Mouse (Mus musculus): Measurements from ENCODE around the gene Rbpjl. TPM values are rescaled to one million over a fixed set of nuclear protein-coding genes. Genes with fewer than 3 reads are reported as not detected.

Rbpjl gene
- total RNA-seq, 2 experiments from 2014 or later, result not detected

DNA sequence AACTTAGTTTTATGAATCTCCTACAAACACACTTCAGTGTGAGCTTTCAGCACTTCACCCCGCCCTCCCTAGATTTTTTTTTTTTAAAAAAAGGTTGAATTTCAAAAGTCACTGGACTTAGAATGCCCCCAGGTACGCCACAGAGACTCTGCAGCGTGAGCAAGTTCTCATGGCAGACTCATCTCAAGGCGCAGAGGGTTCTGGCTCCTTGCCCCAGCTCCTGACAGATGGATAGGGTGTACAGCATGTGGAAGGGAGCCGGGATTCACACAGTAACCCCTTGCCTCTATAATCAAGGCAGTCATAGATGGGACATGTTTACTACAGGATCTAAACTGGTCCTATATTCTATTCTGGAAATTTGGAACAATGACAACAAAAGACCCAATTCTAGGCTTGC is 22.5 kb downstream of the Rbpjl start:
- ATAC-seq (replicated peaks; ENCODE audit: low FRiP score, poor library complexity, severe bottlenecking), result no peak

GRCm38 (mm10) chr2:164426121-164426520 is 23.2 kb downstream of the Rbpjl start:
- no peak for ATAC-seq (replicated peaks; ENCODE audit: low FRiP score, poor library complexity, severe bottlenecking)

GRCm38 (mm10) chr2:164426952-164427351 is 24.0 kb downstream of the Rbpjl start:
- no peak for ATAC-seq (replicated peaks; ENCODE audit: low FRiP score, poor library complexity, severe bottlenecking)

DNA sequence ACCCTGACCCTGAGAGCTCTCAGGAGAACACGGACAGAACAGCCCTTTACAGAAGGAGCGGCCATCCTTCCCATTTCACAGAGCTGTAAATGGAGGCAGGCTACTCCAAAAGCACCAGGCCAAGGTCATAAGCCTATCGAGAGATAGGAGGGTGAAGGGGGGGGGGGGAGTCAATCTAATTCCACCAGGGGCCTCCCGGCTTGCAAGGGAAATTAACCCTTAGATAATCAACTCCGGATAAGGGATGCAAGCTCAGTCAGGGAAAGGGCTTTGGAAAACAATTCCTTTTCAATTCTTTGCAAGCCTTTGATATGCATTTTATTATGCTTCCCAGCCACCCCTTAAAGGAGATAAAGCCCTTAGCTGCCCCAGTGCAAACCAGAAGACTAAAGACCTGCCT is 25.5 kb downstream of the Rbpjl start:
- ATAC-seq (replicated peaks; ENCODE audit: low FRiP score, poor library complexity, severe bottlenecking), result no peak

GRCm38 (mm10) chr2:164429881-164430615 is 27.1 kb downstream of the Rbpjl start:
- no peak for ATAC-seq (replicated peaks; ENCODE audit: low FRiP score, poor library complexity, severe bottlenecking)

DNA sequence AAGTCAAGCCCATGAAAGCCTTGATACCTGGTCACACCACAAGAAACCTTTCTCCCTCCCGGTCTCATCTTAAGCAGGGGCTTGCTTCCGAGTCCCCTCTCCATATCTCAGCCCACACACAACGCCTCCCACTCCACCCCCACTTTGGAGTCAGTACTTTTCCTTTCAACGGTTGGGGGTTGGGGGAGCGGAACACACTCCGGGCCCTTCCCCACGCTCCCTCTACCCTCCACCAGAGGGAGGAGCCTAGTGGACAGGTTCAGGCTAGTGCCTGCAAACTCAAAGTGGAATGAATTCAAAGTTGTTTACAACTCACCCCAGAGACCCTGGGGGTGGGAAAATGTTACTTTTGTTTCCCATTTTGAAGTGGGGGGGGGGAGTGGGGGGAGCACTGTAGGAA is 27.8 kb downstream of the Rbpjl start:
- no peak for ATAC-seq (replicated peaks; ENCODE audit: low FRiP score, poor library complexity, severe bottlenecking)

- no peak for ATAC-seq (replicated peaks; ENCODE audit: low FRiP score, poor library complexity, severe bottlenecking)
Observed at GRCm38 (mm10) chr2:164431676-164432465, 28.9 kb downstream of the Rbpjl start.

GRCm38 (mm10) chr2:164432541-164433191 is 29.7 kb downstream of the Rbpjl start:
- ATAC-seq (replicated peaks; ENCODE audit: low FRiP score, poor library complexity, severe bottlenecking), result no peak

DNA sequence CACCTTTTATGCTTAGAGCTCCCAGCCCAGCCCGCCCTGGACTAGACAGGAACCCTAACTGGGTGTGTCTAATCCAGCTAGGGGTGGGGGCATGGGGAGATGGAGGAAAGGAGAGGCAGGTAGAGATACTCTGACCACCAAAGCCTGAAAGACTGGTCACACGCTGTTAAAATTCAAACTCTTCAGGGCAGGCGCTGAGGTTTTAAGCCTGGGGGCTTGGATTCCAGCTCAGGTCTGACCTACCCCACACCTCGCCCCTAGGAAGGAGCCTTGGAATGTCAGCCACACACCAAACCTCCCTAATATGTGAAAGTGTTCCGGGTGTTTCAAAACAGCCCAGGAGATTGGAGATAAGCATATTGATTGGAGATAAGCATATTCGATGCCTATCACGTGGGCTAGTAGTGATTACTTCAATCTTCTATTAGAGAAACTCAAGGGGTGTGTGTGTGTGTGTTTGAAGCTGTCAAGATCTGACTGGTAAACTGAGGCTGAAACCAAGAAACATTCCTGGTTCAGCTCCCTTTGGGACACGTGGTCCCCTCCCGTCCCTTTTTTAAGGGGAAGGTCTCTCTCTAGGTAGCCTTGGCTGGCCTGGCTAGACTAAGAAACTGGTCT is 30.4 kb downstream of the Rbpjl start:
- no peak for ATAC-seq (replicated peaks; ENCODE audit: low FRiP score, poor library complexity, severe bottlenecking)

- ATAC-seq (replicated peaks; ENCODE audit: low FRiP score, poor library complexity, severe bottlenecking), result no peak
Observed at GRCm38 (mm10) chr2:164434681-164435080, 31.7 kb downstream of the Rbpjl start.

- no peak for ATAC-seq (replicated peaks; ENCODE audit: low FRiP score, poor library complexity, severe bottlenecking)
Observed at GRCm38 (mm10) chr2:164435216-164436090, 32.5 kb downstream of the Rbpjl start.

GRCm38 (mm10) chr2:164436215-164436913 is 33.4 kb downstream of the Rbpjl start:
- ATAC-seq (replicated peaks; ENCODE audit: low FRiP score, poor library complexity, severe bottlenecking), result no peak

DNA sequence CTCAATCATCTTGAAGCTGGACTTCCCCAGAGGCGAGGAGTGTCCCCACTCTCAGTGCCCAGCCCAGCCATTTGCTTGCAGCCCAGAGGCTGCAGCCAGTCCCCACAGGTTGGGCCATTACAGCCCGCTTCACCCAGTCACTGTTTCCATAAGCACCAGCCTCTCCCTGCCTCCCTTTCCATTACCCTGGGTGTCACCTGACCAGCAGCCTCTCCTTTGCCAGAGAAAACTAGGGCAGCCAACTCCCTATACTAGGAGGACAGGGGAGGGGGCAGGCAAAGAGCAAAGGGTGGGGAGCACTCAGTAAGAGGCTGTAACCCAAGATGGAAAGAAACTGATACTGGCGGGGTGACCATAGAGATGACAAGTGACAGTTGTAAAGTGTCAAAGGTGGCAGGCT is 34.0 kb downstream of the Rbpjl start:
- no peak for ATAC-seq (replicated peaks; ENCODE audit: low FRiP score, poor library complexity, severe bottlenecking)

DNA sequence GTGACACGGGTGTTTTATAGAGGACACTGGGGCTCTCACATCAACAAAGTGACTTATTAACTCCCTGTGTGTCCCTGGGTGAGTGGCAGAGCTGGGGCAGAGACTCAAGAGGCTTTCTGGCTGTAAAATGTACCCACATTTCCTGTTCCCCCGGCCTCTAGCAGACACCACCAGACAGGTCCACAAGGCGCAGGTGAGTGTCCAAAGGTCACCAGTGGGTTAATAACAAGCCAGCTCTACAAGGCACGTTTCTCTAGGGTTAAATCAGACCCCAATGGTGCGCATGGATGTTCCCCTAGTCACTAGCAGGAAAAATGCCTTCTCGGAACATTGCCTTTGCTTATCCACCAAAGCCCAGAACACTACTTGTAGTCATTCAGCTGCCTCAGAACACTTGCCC is 34.8 kb downstream of the Rbpjl start:
- ATAC-seq (replicated peaks; ENCODE audit: low FRiP score, poor library complexity, severe bottlenecking), result no peak

DNA sequence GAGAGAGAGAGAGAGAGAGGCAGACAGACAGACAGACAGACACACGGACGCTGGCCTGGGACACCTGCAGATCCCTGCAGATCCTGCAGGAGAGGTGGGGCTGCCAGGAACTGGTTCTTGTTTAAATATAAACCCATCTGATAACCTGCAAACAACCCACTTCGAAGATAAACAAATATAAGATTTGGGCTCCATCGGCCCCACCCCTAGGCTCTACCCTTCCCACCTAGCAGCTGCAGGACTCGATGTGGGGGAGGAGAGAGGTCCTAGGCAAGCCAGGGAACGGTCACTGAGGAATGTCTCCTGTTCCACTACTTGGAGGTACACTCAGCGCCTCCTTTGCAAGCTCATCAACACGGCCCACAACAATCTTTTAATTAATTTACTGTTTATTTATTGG is 35.3 kb downstream of the Rbpjl start:
- no peak for ATAC-seq (replicated peaks; ENCODE audit: low FRiP score, poor library complexity, severe bottlenecking)

DNA sequence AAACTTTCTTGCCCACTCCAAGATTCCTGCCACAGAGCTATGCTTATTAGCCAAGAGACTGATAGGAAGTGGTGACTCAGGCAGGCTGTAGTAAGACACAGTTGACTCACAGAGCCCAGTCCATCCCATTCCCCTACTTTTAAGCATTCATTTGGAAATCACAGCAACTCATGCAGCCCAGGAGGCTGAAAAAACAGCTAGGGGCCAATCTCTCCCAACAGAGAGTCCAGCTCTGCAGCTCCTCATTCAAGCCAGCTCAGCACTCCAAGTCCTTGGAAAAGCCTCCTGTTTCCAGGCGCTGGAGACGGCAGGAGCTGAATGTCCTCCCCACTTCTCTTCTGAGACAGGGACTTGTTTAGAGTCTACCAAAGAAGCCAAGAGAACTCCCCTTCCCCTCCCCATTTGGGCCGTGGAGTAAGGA is 36.1 kb downstream of the Rbpjl start:
- no peak for ATAC-seq (replicated peaks; ENCODE audit: low FRiP score, poor library complexity, severe bottlenecking)

- ATAC-seq (replicated peaks; ENCODE audit: low FRiP score, poor library complexity, severe bottlenecking), result no peak
Observed at GRCm38 (mm10) chr2:164440314-164440713, 37.4 kb downstream of the Rbpjl start.

GRCm38 (mm10) chr2:164441155-164441554 is 38.2 kb downstream of the Rbpjl start:
- ATAC-seq (replicated peaks; ENCODE audit: low FRiP score, poor library complexity, severe bottlenecking), result no peak

DNA sequence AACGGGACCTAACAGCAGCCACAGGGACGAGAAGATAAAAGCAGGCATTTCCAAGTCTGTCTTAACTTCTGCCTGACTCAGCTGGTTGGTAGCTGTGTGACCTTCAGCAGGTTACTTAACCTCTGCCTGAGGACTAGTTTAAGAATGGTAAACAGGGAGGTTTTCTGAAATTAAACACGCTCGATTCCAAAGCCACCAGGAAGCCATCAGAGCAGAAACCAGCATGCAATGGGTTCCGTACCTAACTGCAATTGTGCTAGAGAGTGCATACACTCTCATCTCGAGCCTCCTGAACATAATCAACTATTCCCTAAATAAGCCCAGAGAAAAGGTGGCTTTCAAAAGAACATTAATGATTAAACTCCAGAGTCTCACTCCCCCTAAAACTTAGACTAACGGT is 38.8 kb downstream of the Rbpjl start:
- ATAC-seq (replicated peaks; ENCODE audit: low FRiP score, poor library complexity, severe bottlenecking), result no peak

Measured in erythroblast, adult 5-6 weeks (primary cell).